Mouse (Mus musculus): ENCODE measurements around the gene Sdhb. TPM values are rescaled to one million over a fixed set of nuclear protein-coding genes. Genes with fewer than 3 reads are reported as not detected.

Sdhb gene
- polyA plus RNA-seq, 1 experiment from 2014 or later = 438 TPM

DNA sequence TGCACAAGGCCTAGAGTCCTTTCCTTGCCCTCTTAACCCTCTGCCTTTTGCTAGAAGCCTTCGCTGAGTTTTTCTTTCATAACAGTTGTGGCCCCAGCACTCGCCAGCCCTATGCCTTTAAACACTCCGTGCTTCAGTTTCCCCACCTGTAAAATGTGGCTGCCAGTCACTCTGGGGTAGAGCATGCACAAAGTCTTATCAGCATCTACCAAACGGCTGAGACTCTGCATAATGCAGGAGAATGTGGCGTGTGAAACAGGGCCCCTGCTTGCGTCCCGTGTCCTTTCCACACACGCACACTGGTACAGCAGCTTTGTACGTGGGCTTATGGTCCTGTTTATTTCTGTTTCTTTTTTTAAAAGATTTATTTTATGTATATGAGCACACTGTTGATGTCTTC, 35.8 kb downstream of the Sdhb start:
- 95% methylated on average over 9 of the region's 9 CpGs for WGBS
- Histone ChIP-seq H3K36me3 (ENCODE audit: control insufficient read depth, insufficient read depth) (peaks cover 57% of the 10 kb centered on the region), H3K27me3 (replicated peaks; ENCODE audit: control insufficient read depth, insufficient read depth, low read length) (no peaks in the 10 kb centered on the region), H3K4me1 (replicated peaks; ENCODE audit: control insufficient read depth, insufficient read depth, low read length) (no peaks in the 10 kb centered on the region), H3K9me3 (ENCODE audit: control insufficient read depth, low read length) (no peaks in the 10 kb centered on the region), H3K27ac (ENCODE audit: low read length) (no peak overlapping the region), H3K4me3 (replicated peaks; ENCODE audit: low read length) (no peak overlapping the region), H3K4me2 (ENCODE audit: low read length) (no peak overlapping the region), H3K9ac (replicated peaks; ENCODE audit: low read depth, low read length) (no peak overlapping the region)
- no peak for ATAC-seq

DNA sequence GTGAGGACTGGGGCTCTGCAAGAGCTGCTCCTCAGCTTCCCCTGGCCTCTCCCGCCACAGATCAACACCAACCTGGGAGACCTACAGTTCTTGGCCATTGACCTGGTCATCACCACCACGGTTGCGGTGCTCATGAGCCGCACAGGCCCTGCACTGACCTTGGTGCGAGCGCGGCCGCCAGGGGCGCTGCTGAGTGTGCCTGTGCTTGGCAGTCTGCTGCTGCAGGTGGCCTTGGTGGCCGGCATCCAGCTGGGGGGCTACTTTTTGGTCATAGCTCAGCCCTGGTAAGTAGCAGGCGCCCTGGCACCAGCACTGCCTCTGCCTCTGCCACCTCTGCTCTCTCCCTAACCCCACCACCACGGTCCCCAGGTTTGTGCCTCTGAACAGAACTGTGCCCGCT, 45.0 kb downstream of the Sdhb start:
- 82% methylated on average over 13 of the region's 13 CpGs for WGBS
- H3K27me3 ChIP-seq (replicated peaks; ENCODE audit: control insufficient read depth, insufficient read depth, low read length) = no peaks in the 10 kb centered on the region
- no peak overlapping the region for H3K9ac ChIP-seq (replicated peaks; ENCODE audit: low read depth, low read length)

DNA sequence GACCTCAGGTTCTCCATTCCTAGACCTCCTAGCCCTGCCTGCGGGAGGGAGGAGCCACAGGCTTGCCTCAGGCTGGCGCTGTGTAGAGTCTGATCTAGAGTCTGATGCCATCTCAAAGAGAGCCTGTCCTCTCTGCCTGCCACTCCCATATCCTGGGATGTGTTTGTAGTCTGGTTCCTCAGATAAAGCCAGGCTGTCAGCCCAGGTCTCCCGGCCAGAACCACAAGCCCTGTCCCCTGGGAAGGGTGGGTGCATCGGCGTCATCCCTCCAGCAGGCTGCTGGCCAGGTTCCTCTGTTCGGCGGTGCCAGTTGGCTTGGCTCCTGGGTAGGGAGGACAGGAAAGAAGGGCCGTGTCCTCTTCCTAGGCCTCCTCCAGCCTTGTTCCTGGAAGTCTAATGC, 47.0 kb downstream of the Sdhb start:
- Histone ChIP-seq H3K4me3 (replicated peaks; ENCODE audit: low read length) (no peak overlapping the region), H3K9ac (replicated peaks; ENCODE audit: low read depth, low read length) (no peak overlapping the region), H3K27ac (ENCODE audit: low read length) (no peak overlapping the region), H3K36me3 (ENCODE audit: control insufficient read depth, insufficient read depth) (peaks cover 28% of the 10 kb centered on the region), H3K4me2 (ENCODE audit: low read length) (no peak overlapping the region), H3K27me3 (replicated peaks; ENCODE audit: control insufficient read depth, insufficient read depth, low read length) (no peaks in the 10 kb centered on the region), H3K9me3 (ENCODE audit: control insufficient read depth, low read length) (no peaks in the 10 kb centered on the region), H3K4me1 (replicated peaks; ENCODE audit: control insufficient read depth, insufficient read depth, low read length) (peaks cover 25% of the 10 kb centered on the region)
- ATAC-seq = no peak
- WGBS = 69% methylated on average over 8 of the region's 8 CpGs

More for the DNA sequence above, 45.0 kb downstream of the Sdhb start:
- no peak overlapping the region for H3K4me3 ChIP-seq (replicated peaks; ENCODE audit: low read length)
- no peak overlapping the region for H3K27ac ChIP-seq (ENCODE audit: low read length)
- no peaks in the 10 kb centered on the region for H3K9me3 ChIP-seq (ENCODE audit: control insufficient read depth, low read length)
- no peak for ATAC-seq
- no peak overlapping the region for H3K4me2 ChIP-seq (ENCODE audit: low read length)
- peaks cover 6% of the 10 kb centered on the region for H3K4me1 ChIP-seq (replicated peaks; ENCODE audit: control insufficient read depth, insufficient read depth, low read length)
- peaks cover 33% of the 10 kb centered on the region for H3K36me3 ChIP-seq (ENCODE audit: control insufficient read depth, insufficient read depth)

DNA sequence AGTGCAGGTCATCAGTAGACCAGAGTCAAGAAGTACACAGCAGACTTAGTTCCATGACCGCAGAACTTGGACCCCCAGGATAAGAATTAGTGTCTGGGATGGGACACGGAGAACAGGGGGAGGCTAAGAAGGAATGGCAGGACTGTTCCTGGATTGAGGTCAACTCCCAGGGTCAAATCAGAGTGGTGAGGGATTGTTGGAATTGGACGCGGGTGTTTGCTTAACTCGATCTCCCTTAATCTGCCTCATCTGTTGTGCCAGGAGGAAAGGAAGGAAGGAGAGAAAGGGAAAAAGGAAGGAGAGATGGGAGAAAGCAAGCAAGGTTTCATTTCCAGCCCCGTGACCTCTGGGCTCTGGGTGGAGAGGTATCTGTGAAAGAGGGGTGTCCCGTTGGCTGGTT, 49.1 kb downstream of the Sdhb start, which contains the start of gene Mfap2:
TSS of gene Mfap2 (plus strand) at position 301 of the 400 bp plus-strand sequence.
- H3K4me1 ChIP-seq (replicated peaks; ENCODE audit: control insufficient read depth, insufficient read depth, low read length) = peaks cover 29% of the 10 kb centered on the region
- no peaks in the 10 kb centered on the region for H3K27me3 ChIP-seq (replicated peaks; ENCODE audit: control insufficient read depth, insufficient read depth, low read length)
- WGBS = 22% methylated on average over 7 of the region's 7 CpGs
- peak within 1 kb of the TSS; percentile 94 for H3K4me2 ChIP-seq (ENCODE audit: low read length)
- peak within 1 kb of the TSS; percentile 91 for H3K4me3 ChIP-seq (replicated peaks; ENCODE audit: low read length)
- H3K27ac ChIP-seq (ENCODE audit: low read length) = peak within 1 kb of the TSS; percentile 93
- H3K36me3 ChIP-seq (ENCODE audit: control insufficient read depth, insufficient read depth) = peaks cover 27% of the 10 kb centered on the region
- no peaks in the 10 kb centered on the region for H3K9me3 ChIP-seq (ENCODE audit: control insufficient read depth, low read length)
- H3K9ac ChIP-seq (replicated peaks; ENCODE audit: low read depth, low read length) = peak within 1 kb of the TSS; percentile 92
- no peak for ATAC-seq

DNA sequence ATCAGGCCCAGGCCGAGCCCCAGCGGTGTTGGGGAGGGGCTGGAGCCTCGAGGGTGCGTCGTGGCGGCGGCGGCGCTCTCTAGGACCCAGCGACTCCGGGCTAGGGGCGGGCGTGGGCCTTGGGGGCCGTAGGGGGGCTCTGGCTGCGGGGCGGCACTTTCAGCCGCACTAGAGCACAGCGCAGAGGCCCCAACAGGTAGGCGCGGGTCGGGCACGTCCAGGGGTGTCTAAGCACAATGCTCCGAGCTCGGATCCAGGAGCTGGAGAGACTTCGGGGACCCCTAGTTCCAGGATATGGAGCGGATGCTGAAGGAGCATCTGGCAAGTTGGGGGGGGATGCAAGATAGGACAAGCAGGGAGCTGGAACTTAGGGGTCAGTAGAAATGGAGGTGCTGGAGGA, 49.5 kb downstream of the Sdhb start:
- peaks cover 29% of the 10 kb centered on the region for H3K4me1 ChIP-seq (replicated peaks; ENCODE audit: control insufficient read depth, insufficient read depth, low read length)
- WGBS = 0% methylated on average over 22 of the region's 26 CpGs
- peak overlapping the region; percentile 92 for H3K9ac ChIP-seq (replicated peaks; ENCODE audit: low read depth, low read length)
- no peaks in the 10 kb centered on the region for H3K9me3 ChIP-seq (ENCODE audit: control insufficient read depth, low read length)
- peaks cover 26% of the 10 kb centered on the region for H3K36me3 ChIP-seq (ENCODE audit: control insufficient read depth, insufficient read depth)
- H3K4me3 ChIP-seq (replicated peaks; ENCODE audit: low read length) = peak overlapping the region; percentile 91
- peak overlapping the region; percentile 94 for H3K4me2 ChIP-seq (ENCODE audit: low read length)
- H3K27ac ChIP-seq (ENCODE audit: low read length) = peak overlapping the region; percentile 93
- ATAC-seq = peak; percentile 86
- H3K27me3 ChIP-seq (replicated peaks; ENCODE audit: control insufficient read depth, insufficient read depth, low read length) = no peaks in the 10 kb centered on the region

DNA sequence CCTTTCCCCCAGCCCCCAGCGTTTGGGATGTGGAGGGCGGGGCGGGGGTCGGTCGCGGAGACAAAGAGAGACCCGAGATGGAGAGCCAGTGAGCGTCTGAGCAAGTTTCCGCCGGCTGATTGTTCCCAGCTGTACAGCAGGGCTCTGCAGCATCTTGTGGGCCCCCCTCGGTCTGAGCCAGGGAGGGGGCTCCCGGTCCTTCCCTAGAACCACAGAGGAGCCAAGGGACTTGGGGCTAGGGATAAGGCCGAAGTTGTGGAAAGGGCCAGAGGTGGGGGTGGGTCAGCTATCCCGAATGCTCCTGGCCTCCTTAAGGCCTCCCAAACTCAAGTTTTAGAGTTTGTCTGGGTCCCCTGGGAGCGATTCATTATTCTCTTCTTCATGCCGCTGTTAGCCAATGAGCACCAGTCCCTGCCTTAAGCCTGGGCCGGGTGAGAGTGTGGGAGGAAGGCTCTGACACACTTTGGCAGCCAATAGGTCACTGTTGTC, 50.0 kb downstream of the Sdhb start:
- H3K36me3 ChIP-seq (ENCODE audit: control insufficient read depth, insufficient read depth) = peaks cover 24% of the 10 kb centered on the region
- no peaks in the 10 kb centered on the region for H3K27me3 ChIP-seq (replicated peaks; ENCODE audit: control insufficient read depth, insufficient read depth, low read length)
- peak overlapping the region; percentile 93 for H3K27ac ChIP-seq (ENCODE audit: low read length)
- no peaks in the 10 kb centered on the region for H3K9me3 ChIP-seq (ENCODE audit: control insufficient read depth, low read length)
- peak overlapping the region; percentile 92 for H3K9ac ChIP-seq (replicated peaks; ENCODE audit: low read depth, low read length)
- H3K4me1 ChIP-seq (replicated peaks; ENCODE audit: control insufficient read depth, insufficient read depth, low read length) = peaks cover 29% of the 10 kb centered on the region
- peak overlapping the region; percentile 91 for H3K4me3 ChIP-seq (replicated peaks; ENCODE audit: low read length)
- WGBS = 0% methylated on average over 15 of the region's 17 CpGs
- ATAC-seq = peak; percentile 41
- H3K4me2 ChIP-seq (ENCODE audit: low read length) = peak overlapping the region; percentile 94

DNA sequence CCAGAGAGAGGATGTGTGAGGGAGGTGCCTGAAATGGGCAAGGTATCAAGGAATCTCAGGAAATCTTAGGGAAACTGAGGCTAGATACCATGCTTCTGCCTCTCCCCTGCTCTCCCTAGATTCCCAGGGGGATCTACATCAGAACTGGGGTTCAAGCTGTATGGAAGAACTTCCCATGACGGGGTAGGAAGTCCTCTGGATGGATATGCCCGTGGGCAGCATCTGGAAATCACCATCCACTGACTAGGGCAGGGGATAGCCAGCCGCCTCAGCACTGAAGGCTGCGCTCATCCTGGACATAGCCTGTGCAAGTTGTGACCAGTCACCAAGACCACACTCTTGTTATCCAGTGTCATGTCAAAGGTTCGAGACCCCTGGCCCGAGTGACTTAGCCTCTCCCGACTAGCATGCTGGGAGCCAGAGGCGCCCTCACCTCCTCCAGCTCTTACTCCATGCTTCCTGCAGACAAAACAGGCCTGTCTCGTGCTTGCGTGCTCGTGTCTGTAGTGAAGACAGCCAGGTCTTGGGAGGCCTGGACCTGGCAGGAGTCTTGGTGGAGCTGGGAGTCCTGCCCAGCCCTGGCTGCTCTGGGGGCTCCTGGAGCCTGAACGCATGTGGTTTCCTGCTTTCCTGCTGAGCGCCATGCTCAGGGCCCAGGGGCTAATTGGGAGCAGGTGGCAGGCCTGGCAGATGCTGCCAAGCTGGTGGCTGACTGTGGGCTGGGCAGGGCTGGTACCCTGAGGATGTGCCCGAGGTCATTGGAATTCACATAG, 50.7 kb downstream of the Sdhb start:
- H3K4me2 ChIP-seq (ENCODE audit: low read length) = peak overlapping the region; percentile 94
- ATAC-seq = peak; percentile 52
- H3K4me3 ChIP-seq (replicated peaks; ENCODE audit: low read length) = peak overlapping the region; percentile 91
- no peaks in the 10 kb centered on the region for H3K9me3 ChIP-seq (ENCODE audit: control insufficient read depth, low read length)
- peaks cover 19% of the 10 kb centered on the region for H3K36me3 ChIP-seq (ENCODE audit: control insufficient read depth, insufficient read depth)
- peaks cover 29% of the 10 kb centered on the region for H3K4me1 ChIP-seq (replicated peaks; ENCODE audit: control insufficient read depth, insufficient read depth, low read length)
- H3K27ac ChIP-seq (ENCODE audit: low read length) = peak overlapping the region; percentile 93
- no peaks in the 10 kb centered on the region for H3K27me3 ChIP-seq (replicated peaks; ENCODE audit: control insufficient read depth, insufficient read depth, low read length)
- 27% methylated on average over 14 of the region's 14 CpGs for WGBS
- H3K9ac ChIP-seq (replicated peaks; ENCODE audit: low read depth, low read length) = peak overlapping the region; percentile 92

DNA sequence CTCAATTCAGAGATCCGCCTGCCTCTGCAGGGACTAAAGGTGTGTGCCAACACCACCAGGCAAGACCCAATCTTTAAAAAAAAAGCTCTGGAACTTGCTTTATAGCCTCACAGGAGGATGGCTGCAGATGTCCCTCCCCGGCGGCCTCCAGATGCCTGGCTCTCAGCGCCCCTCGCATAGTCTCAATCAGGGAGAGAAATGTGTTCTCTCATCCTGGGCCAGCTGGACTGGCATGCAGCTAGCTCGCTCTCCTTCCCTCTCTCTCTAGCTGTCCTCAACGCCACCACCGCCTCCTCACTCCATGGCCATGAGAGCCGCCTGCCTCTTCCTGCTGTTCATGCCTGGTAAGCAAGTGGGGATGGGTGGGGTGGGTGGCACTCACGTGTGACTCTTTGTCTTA, 51.6 kb downstream of the Sdhb start:
- Histone ChIP-seq H3K4me1 (replicated peaks; ENCODE audit: control insufficient read depth, insufficient read depth, low read length) (peaks cover 29% of the 10 kb centered on the region), H3K4me2 (ENCODE audit: low read length) (peak overlapping the region; percentile 94), H3K4me3 (replicated peaks; ENCODE audit: low read length) (peak overlapping the region; percentile 91), H3K36me3 (ENCODE audit: control insufficient read depth, insufficient read depth) (peaks cover 14% of the 10 kb centered on the region), H3K27ac (ENCODE audit: low read length) (peak overlapping the region; percentile 93), H3K27me3 (replicated peaks; ENCODE audit: control insufficient read depth, insufficient read depth, low read length) (no peaks in the 10 kb centered on the region), H3K9ac (replicated peaks; ENCODE audit: low read depth, low read length) (peak overlapping the region; percentile 92), H3K9me3 (ENCODE audit: control insufficient read depth, low read length) (no peaks in the 10 kb centered on the region)
- 33% methylated on average over 10 of the region's 10 CpGs for WGBS
- no peak for ATAC-seq

DNA sequence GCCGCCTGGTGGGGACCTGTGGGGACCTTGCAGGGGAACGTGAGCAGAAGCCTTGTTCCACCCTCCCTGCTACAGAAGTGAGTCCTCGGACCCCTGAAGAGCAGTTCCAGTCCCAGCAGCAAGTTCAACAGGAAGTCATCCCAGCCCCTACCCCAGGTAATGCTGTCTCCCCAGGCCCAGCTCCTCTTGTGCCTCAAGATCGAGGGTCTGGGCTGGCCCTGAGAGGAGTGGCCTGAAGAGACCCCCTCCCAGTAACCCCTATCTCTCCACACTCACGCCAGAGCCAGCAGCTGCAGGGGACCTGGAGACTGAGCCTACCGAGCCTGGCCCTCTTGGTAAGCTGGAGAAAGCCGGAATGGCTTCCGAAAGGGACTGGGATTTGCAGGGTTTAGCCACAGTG, 53.1 kb downstream of the Sdhb start:
- WGBS = 69% methylated on average over 8 of the region's 8 CpGs
- ATAC-seq = no peak
- Histone ChIP-seq H3K36me3 (ENCODE audit: control insufficient read depth, insufficient read depth) (peaks cover 14% of the 10 kb centered on the region), H3K9me3 (ENCODE audit: control insufficient read depth, low read length) (no peaks in the 10 kb centered on the region), H3K4me1 (replicated peaks; ENCODE audit: control insufficient read depth, insufficient read depth, low read length) (peaks cover 31% of the 10 kb centered on the region), H3K27me3 (replicated peaks; ENCODE audit: control insufficient read depth, insufficient read depth, low read length) (no peaks in the 10 kb centered on the region), H3K4me3 (replicated peaks; ENCODE audit: low read length) (no peak overlapping the region), H3K9ac (replicated peaks; ENCODE audit: low read depth, low read length) (no peak overlapping the region), H3K27ac (ENCODE audit: low read length) (no peak overlapping the region), H3K4me2 (ENCODE audit: low read length) (no peak overlapping the region)

Data from forebrain, embryonic 16.5 days (tissue).